Mouse (Mus musculus) heart, postnatal 0 days (tissue): Measurements from ENCODE around the gene Gnl2. TPM values are rescaled to one million over a fixed set of nuclear protein-coding genes. Genes with fewer than 3 reads are reported as not detected.
A peak's percentile ranks its signal among the peaks of the same experiment; 100 is the strongest.

Source experiments
- ATAC-seq: fragments of 200-750 bp; cut with Nextera tagmentation; 2 replicates; pipeline ENCODE4 v1.8.0; 2017; ENCODE audit warnings: low read depth, moderate number of reproducible peaks, moderate library complexity; ENCODE audit not compliant: insufficient read depth
- DNase-seq: peaks from one replicate; pipeline ENCODE4 v3.0.0-alpha.2; 2016; ENCODE audit warnings: low spot score
- H3K27ac ChIP-seq: fragments of 300-500 bp; sonication (generic); 2 replicates; pipeline ENCODE4 v1.5.1; 2014; ENCODE audit warnings: low read depth, mild to moderate bottlenecking
- H3K27me3 ChIP-seq: fragments of 300-500 bp; sonication (generic); 2 replicates; pipeline ENCODE4 v1.6.1; 2014; ENCODE audit warnings: low read length, mixed read lengths; ENCODE audit not compliant: control insufficient read depth, insufficient read depth
- H3K36me3 ChIP-seq: fragments of 300-500 bp; sonication (generic); replicated peaks from 2 replicates; pipeline ENCODE4 v1.6.1; 2014; ENCODE audit warnings: low read length, mixed read lengths; ENCODE audit not compliant: control insufficient read depth, insufficient read depth
- H3K4me1 ChIP-seq: fragments of 300-500 bp; sonication (generic); 2 replicates; pipeline ENCODE4 v1.6.1; 2014; ENCODE audit warnings: antibody characterized with exemption; ENCODE audit not compliant: control insufficient read depth, insufficient read depth
- H3K4me2 ChIP-seq: fragments of 300-500 bp; sonication (generic); 2 replicates; pipeline ENCODE4 v1.6.1; 2014; ENCODE audit warnings: low read depth, mild to moderate bottlenecking, low read length, moderate library complexity
- H3K4me3 ChIP-seq: fragments of 300-500 bp; sonication (generic); 2 replicates; pipeline ENCODE4 v1.5.1; 2014; ENCODE audit warnings: low read depth, low read length
- H3K9ac ChIP-seq: fragments of 300-500 bp; sonication (generic); replicated peaks from 2 replicates; pipeline ENCODE4 v1.6.1; 2014; ENCODE audit warnings: low read depth, low read length, mixed read lengths
- H3K9me3 ChIP-seq: fragments of 300-500 bp; sonication (generic); replicated peaks from 2 replicates; pipeline ENCODE4 v1.6.1; 2016; ENCODE audit warnings: low read length; ENCODE audit not compliant: control insufficient read depth
- CTCF ChIP-seq: IDR thresholded peaks from 2 replicates; pipeline ENCODE4 v1.5.1; 2016; ENCODE audit warnings: antibody characterized with exemption, control low read depth, low read depth
- EP300 ChIP-seq: IDR thresholded peaks from 2 replicates; pipeline ENCODE4 v1.6.1; 2016; ENCODE audit warnings: antibody characterized with exemption, low read depth
- WGBS: fragments of 180-500 bp; shearing (Covaris S2); extraction: QIAGEN DNeasy Blood & Tissue Kit; methylation state at CpG from one replicate; pipeline ENCODE4 v1.1.7; 2014; 5-methylcytosine and 5-hydroxymethylcytosine counted together
- polyA plus RNA-seq: library from polyadenylated mRNA; unstranded; fragments of >200 nt; fragmentation: Nextera tagmentation; extraction: Ambion mirVana; gene quantifications from 2 replicates; pipeline ENCODE4 v1.2.1, GENCODE M21; 2015
- total RNA-seq: library from RNA; depleted of rRNA; stranded (reverse); fragments of >200 nt; gene quantifications from 2 replicates; pipeline ENCODE4 v1.2.3, GENCODE M21; 2014; ENCODE audit warnings: low replicate concordance; rRNA removed

The Gnl2 gene
- total and polyA plus RNA-seq, 2 experiments from 2014 or later = 21.1 to 47.4 TPM

GRCm38 (mm10) chr4:125093031-125093430, 76.6 kb downstream of the Gnl2 start:
- Histone ChIP-seq H3K4me2 (no peak overlapping the region), H3K9ac (no peak overlapping the region), H3K36me3 (peaks cover 40% of the 10 kb centered on the region), H3K27ac (no peak overlapping the region), H3K4me3 (no peak overlapping the region), H3K27me3 (no peaks in the 10 kb centered on the region), H3K9me3 (no peaks in the 10 kb centered on the region), H3K4me1 (no peaks in the 10 kb centered on the region)
- no peak for ATAC-seq
- 85% methylated on average over 5 of the region's 5 CpGs for WGBS
- DNase-seq = no peak
- TF ChIP-seq CTCF (no peak), EP300 (no peak)

GRCm38 (mm10) chr4:125096066-125096465, 79.7 kb downstream of the Gnl2 start:
- Histone ChIP-seq H3K27me3 (no peaks in the 10 kb centered on the region), H3K4me1 (no peaks in the 10 kb centered on the region), H3K9ac (no peak overlapping the region), H3K4me3 (no peak overlapping the region), H3K36me3 (peaks cover 16% of the 10 kb centered on the region; the same call in 1 of the 2 replicates), H3K4me2 (no peak overlapping the region), H3K27ac (no peak overlapping the region), H3K9me3 (no peaks in the 10 kb centered on the region)
- no peak for DNase-seq
- no peak for TF ChIP-seq EP300
- TF ChIP-seq CTCF = no peak
- WGBS = 82% methylated on average over 5 of the region's 5 CpGs
- ATAC-seq = no peak

- H3K9ac ChIP-seq = no peak overlapping the region
- 79% methylated on average over 4 of the region's 4 CpGs for WGBS
- TF ChIP-seq EP300 (no peak), CTCF (no peak)
- DNase-seq (no peak), ATAC-seq (no peak)
- H3K36me3 ChIP-seq = peaks cover 7% of the 10 kb centered on the region; the same call in 1 of the 2 replicates
- no peaks in the 10 kb centered on the region for H3K27me3 ChIP-seq
- H3K9me3 ChIP-seq = no peaks in the 10 kb centered on the region
- H3K27ac ChIP-seq = no peak overlapping the region
- H3K4me3 ChIP-seq = no peak overlapping the region
- H3K4me1 ChIP-seq = no peaks in the 10 kb centered on the region
- H3K4me2 ChIP-seq = no peak overlapping the region
These were observed 81.0 kb downstream of the Gnl2 start for GRCm38 (mm10) chr4:125097412-125097811.

- DNase-seq (peak; percentile 59), ATAC-seq (0 out of 2 replicates have a peak, but pooled peaks have one; percentile 27)
- Histone ChIP-seq H3K9me3 (no peaks in the 10 kb centered on the region), H3K27ac (no peak overlapping the region), H3K27me3 (no peaks in the 10 kb centered on the region), H3K4me2 (no peak overlapping the region), H3K4me3 (no peak overlapping the region), H3K9ac (no peak overlapping the region), H3K36me3 (peaks cover 21% of the 10 kb centered on the region), H3K4me1 (no peaks in the 10 kb centered on the region)
- TF ChIP-seq CTCF = peak; percentile 91
- no peak for TF ChIP-seq EP300
- 12% methylated on average over 8 of the region's 8 CpGs for WGBS
These were observed 83.1 kb downstream of the Gnl2 start for GRCm38 (mm10) chr4:125099458-125099857.

- TF ChIP-seq EP300 = no peak
- no peak for TF ChIP-seq CTCF
- no peaks in the 10 kb centered on the region for H3K9me3 ChIP-seq
- 70% methylated on average over 13 of the region's 13 CpGs for WGBS
- H3K4me2 ChIP-seq = no peak overlapping the region
- H3K36me3 ChIP-seq = peaks cover 22% of the 10 kb centered on the region
- H3K27ac ChIP-seq = no peak overlapping the region
- DNase-seq = no peak
- H3K4me1 ChIP-seq = no peaks in the 10 kb centered on the region
- no peak overlapping the region for H3K9ac ChIP-seq
- H3K4me3 ChIP-seq = no peak overlapping the region
- no peaks in the 10 kb centered on the region for H3K27me3 ChIP-seq
- no peak for ATAC-seq
These were observed 84.9 kb downstream of the Gnl2 start for GRCm38 (mm10) chr4:125101334-125101733.

Other genes with a start within 250 kb of the Gnl2 start
- 4.8 and 7.1 TPM in 2 replicates for gene Mtf1, start 214.5 kb upstream of the Gnl2 start, total RNA-seq
- gene Mtf1, start 214.5 kb upstream of the Gnl2 start, polyA plus RNA-seq = 9.0 and 9.5 TPM in 2 replicates
- gene Yrdc, start 165.9 kb upstream of the Gnl2 start, total RNA-seq = 31.8 and 41.3 TPM in 2 replicates
- 15.8 and 16.9 TPM in 2 replicates for gene Yrdc, start 165.9 kb upstream of the Gnl2 start, polyA plus RNA-seq
- gene 1110065P20Rik, start 165.4 kb upstream of the Gnl2 start, total RNA-seq = 70.2 and 127 TPM in 2 replicates
- 51.5 and 54.3 TPM in 2 replicates for gene 1110065P20Rik, start 165.4 kb upstream of the Gnl2 start, polyA plus RNA-seq
- gene Maneal, start 154.4 kb upstream of the Gnl2 start, total RNA-seq = 0.39 TPM in 1 of 2 replicates, not detected in the other
- gene Maneal, start 154.4 kb upstream of the Gnl2 start, polyA plus RNA-seq = 0.04 and 0.11 TPM in 2 replicates
- not detected in 2 replicates for gene Epha10, start 135.7 kb upstream of the Gnl2 start, total RNA-seq
- not detected in 2 replicates for gene Epha10, start 135.7 kb upstream of the Gnl2 start, polyA plus RNA-seq
- gene 9930104L06Rik, start 79.5 kb upstream of the Gnl2 start, total RNA-seq = 9.7 and 18.7 TPM in 2 replicates
- gene 9930104L06Rik, start 79.5 kb upstream of the Gnl2 start, polyA plus RNA-seq = 6.0 and 7.1 TPM in 2 replicates
- gene Cdca8, start 77.3 kb upstream of the Gnl2 start, total RNA-seq = 26.4 and 28.5 TPM in 2 replicates
- gene Cdca8, start 77.3 kb upstream of the Gnl2 start, polyA plus RNA-seq = 31.0 and 31.7 TPM in 2 replicates
- gene Rspo1, start 30.2 kb upstream of the Gnl2 start, total RNA-seq = 3.8 and 4.0 TPM in 2 replicates
- 1.7 and 1.9 TPM in 2 replicates for gene Rspo1, start 30.2 kb upstream of the Gnl2 start, polyA plus RNA-seq
- not detected in 2 replicates for gene Dnali1, start 49.1 kb downstream of the Gnl2 start, total RNA-seq
- gene Dnali1, start 49.1 kb downstream of the Gnl2 start, polyA plus RNA-seq = 0.27 TPM in 1 of 2 replicates, not detected in the other
- 15.9 and 29.2 TPM in 2 replicates for gene Snip1, start 50.1 kb downstream of the Gnl2 start, total RNA-seq
- gene Snip1, start 50.1 kb downstream of the Gnl2 start, polyA plus RNA-seq = 9.9 and 10.5 TPM in 2 replicates
- 11.0 and 28.9 TPM in 2 replicates for gene Meaf6, start 68.5 kb downstream of the Gnl2 start, total RNA-seq
- 28.9 and 33.2 TPM in 2 replicates for gene Meaf6, start 68.5 kb downstream of the Gnl2 start, polyA plus RNA-seq
- gene Zc3h12a, start 111.3 kb downstream of the Gnl2 start, total RNA-seq = 0.57 and 1.0 TPM in 2 replicates
- 0.59 and 0.65 TPM in 2 replicates for gene Zc3h12a, start 111.3 kb downstream of the Gnl2 start, polyA plus RNA-seq